Mouse (Mus musculus): ENCODE results near the gene Srbd1. TPM values are rescaled to one million over a fixed set of nuclear protein-coding genes. Genes with fewer than 3 reads are reported as not detected.

The Srbd1 gene
- polyA plus RNA-seq, 1 experiment: 6.1 TPM

GRCm38 (mm10) chr17:86091631-86092030, 53.3 kb downstream of the Srbd1 start:
- no peak overlapping the region for H3ac ChIP-seq (ENCODE audit: control insufficient read depth, insufficient read length)
- no peak overlapping the region for H3K4me2 ChIP-seq (ENCODE audit: low read depth)
- TF ChIP-seq MAX (IDR thresholded peaks at IDR 0.05; ENCODE audit: low read depth) (no peak), TCF3 (IDR thresholded peaks at IDR 0.05; ENCODE audit: insufficient read length, low read depth) (no peak), MYOD1 (IDR thresholded peaks at IDR 0.05; ENCODE audit: control insufficient read depth in 1 of 3, insufficient read length in 2 of 3, low read depth in 2 of 3) (no peak), MYOG (IDR thresholded peaks at IDR 0.05; ENCODE audit: control insufficient read depth in 1 of 3, insufficient read depth in 1 of 3, insufficient read length in 2 of 3, low read depth in 2 of 3) (no peak), USF1 (IDR thresholded peaks at IDR 0.05; ENCODE audit: low read depth) (no peak)
- H3K27me3 ChIP-seq (ENCODE audit: control insufficient read depth, insufficient read depth, insufficient read length): no peaks in the 10 kb centered on the region
- H3K79me2 ChIP-seq (ENCODE audit: control insufficient read depth, insufficient read depth): no peaks in the 10 kb centered on the region
- peaks cover 5% of the 10 kb centered on the region for H3K36me3 ChIP-seq (ENCODE audit: control insufficient read depth, insufficient read depth)
- H3K4me3 ChIP-seq: no peak overlapping the region

GRCm38 (mm10) chr17:86089893-86090588, 54.9 kb downstream of the Srbd1 start:
- TF ChIP-seq USF1 (IDR thresholded peaks at IDR 0.05; ENCODE audit: low read depth): no peak
- TF ChIP-seq MAX (IDR thresholded peaks at IDR 0.05; ENCODE audit: low read depth): no peak
- Histone ChIP-seq H3ac (ENCODE audit: control insufficient read depth, insufficient read length) (no peak overlapping the region), H3K79me2 (ENCODE audit: control insufficient read depth, insufficient read depth) (no peaks in the 10 kb centered on the region)

GRCm38 (mm10) chr17:86087922-86088321, 57.1 kb downstream of the Srbd1 start:
- no peak overlapping the region for H3K4me3 ChIP-seq
- no peak overlapping the region for H3ac ChIP-seq (ENCODE audit: control insufficient read depth, insufficient read length)
- TF ChIP-seq MYOG (IDR thresholded peaks at IDR 0.05; ENCODE audit: control insufficient read depth in 1 of 3, insufficient read depth in 1 of 3, insufficient read length in 2 of 3, low read depth in 2 of 3) (no peak), POLR2AphosphoS2 (IDR thresholded peaks at IDR 0.05; ENCODE audit: insufficient read length, low read depth) (no peak), MYOD1 (IDR thresholded peaks at IDR 0.05; ENCODE audit: control insufficient read depth in 1 of 3, insufficient read length in 2 of 3, low read depth in 2 of 3) (no peak), POLR2A (IDR thresholded peaks at IDR 0.05; ENCODE audit: insufficient read length, low read depth) (no peak), CEBPB (IDR thresholded peaks at IDR 0.05; ENCODE audit: insufficient read depth, poor library complexity, severe bottlenecking) (no peak), USF1 (IDR thresholded peaks at IDR 0.05; ENCODE audit: low read depth) (no peak), E2F4 (IDR thresholded peaks at IDR 0.05; ENCODE audit: insufficient read depth) (no peak), SRF (IDR thresholded peaks at IDR 0.05; ENCODE audit: control insufficient read depth, insufficient read length, low read depth) (no peak), MAX (IDR thresholded peaks at IDR 0.05; ENCODE audit: low read depth) (no peak), REST (IDR thresholded peaks at IDR 0.05; ENCODE audit: insufficient read depth, insufficient read length) (no peak), TCF12 (IDR thresholded peaks at IDR 0.05; ENCODE audit: insufficient read depth, poor library complexity, severe bottlenecking) (no peak), TCF3 (IDR thresholded peaks at IDR 0.05; ENCODE audit: insufficient read length, low read depth) (no peak)
- H3K79me2 ChIP-seq (ENCODE audit: control insufficient read depth, insufficient read depth): no peaks in the 10 kb centered on the region
- no peaks in the 10 kb centered on the region for H3K36me3 ChIP-seq (ENCODE audit: control insufficient read depth, insufficient read depth)
- H3K4me2 ChIP-seq (ENCODE audit: low read depth): no peak overlapping the region
- no peaks in the 10 kb centered on the region for H3K27me3 ChIP-seq (ENCODE audit: control insufficient read depth, insufficient read depth, insufficient read length)

More at GRCm38 (mm10) chr17:86089893-86090588, 54.9 kb downstream of the Srbd1 start:
- Histone ChIP-seq H3K4me3 (no peak overlapping the region), H3K36me3 (ENCODE audit: control insufficient read depth, insufficient read depth) (peaks cover 2% of the 10 kb centered on the region), H3K27me3 (ENCODE audit: control insufficient read depth, insufficient read depth, insufficient read length) (no peaks in the 10 kb centered on the region), H3K4me2 (ENCODE audit: low read depth) (no peak overlapping the region)

- Histone ChIP-seq H3K4me2 (ENCODE audit: low read depth) (no peak overlapping the region), H3K79me2 (ENCODE audit: control insufficient read depth, insufficient read depth) (no peaks in the 10 kb centered on the region)
- TF ChIP-seq USF1 (IDR thresholded peaks at IDR 0.05; ENCODE audit: low read depth) (no peak), TCF12 (IDR thresholded peaks at IDR 0.05; ENCODE audit: insufficient read depth, poor library complexity, severe bottlenecking) (no peak), CEBPB (IDR thresholded peaks at IDR 0.05; ENCODE audit: insufficient read depth, poor library complexity, severe bottlenecking) (no peak), MYOD1 (IDR thresholded peaks at IDR 0.05; ENCODE audit: control insufficient read depth in 1 of 3, insufficient read length in 2 of 3, low read depth in 2 of 3) (no peak), MYOG (IDR thresholded peaks at IDR 0.05; ENCODE audit: control insufficient read depth in 1 of 3, insufficient read depth in 1 of 3, insufficient read length in 2 of 3, low read depth in 2 of 3) (no peak), MAX (IDR thresholded peaks at IDR 0.05; ENCODE audit: low read depth) (no peak), POLR2AphosphoS2 (IDR thresholded peaks at IDR 0.05; ENCODE audit: insufficient read length, low read depth) (no peak), POLR2A (IDR thresholded peaks at IDR 0.05; ENCODE audit: insufficient read length, low read depth) (no peak), E2F4 (IDR thresholded peaks at IDR 0.05; ENCODE audit: insufficient read depth) (no peak), TCF3 (IDR thresholded peaks at IDR 0.05; ENCODE audit: insufficient read length, low read depth) (no peak), REST (IDR thresholded peaks at IDR 0.05; ENCODE audit: insufficient read depth, insufficient read length) (no peak), SRF (IDR thresholded peaks at IDR 0.05; ENCODE audit: control insufficient read depth, insufficient read length, low read depth) (no peak)
These were observed 58.8 kb downstream of the Srbd1 start for GRCm38 (mm10) chr17:86086191-86086590.

GRCm38 (mm10) chr17:86083207-86083606, 61.8 kb downstream of the Srbd1 start:
- Histone ChIP-seq H3K27me3 (ENCODE audit: control insufficient read depth, insufficient read depth, insufficient read length) (no peaks in the 10 kb centered on the region), H3K79me2 (ENCODE audit: control insufficient read depth, insufficient read depth) (no peaks in the 10 kb centered on the region), H3K36me3 (ENCODE audit: control insufficient read depth, insufficient read depth) (peaks cover 8% of the 10 kb centered on the region), H3K4me2 (ENCODE audit: low read depth) (no peak overlapping the region), H3K4me3 (no peak overlapping the region), H3ac (ENCODE audit: control insufficient read depth, insufficient read length) (no peak overlapping the region)
- TF ChIP-seq CEBPB (IDR thresholded peaks at IDR 0.05; ENCODE audit: insufficient read depth, poor library complexity, severe bottlenecking) (no peak), POLR2A (IDR thresholded peaks at IDR 0.05; ENCODE audit: insufficient read length, low read depth) (no peak), MYOG (IDR thresholded peaks at IDR 0.05; ENCODE audit: control insufficient read depth in 1 of 3, insufficient read depth in 1 of 3, insufficient read length in 2 of 3, low read depth in 2 of 3) (no peak), MYOD1 (IDR thresholded peaks at IDR 0.05; ENCODE audit: control insufficient read depth in 1 of 3, insufficient read length in 2 of 3, low read depth in 2 of 3) (no peak), USF1 (IDR thresholded peaks at IDR 0.05; ENCODE audit: low read depth) (no peak), SRF (IDR thresholded peaks at IDR 0.05; ENCODE audit: control insufficient read depth, insufficient read length, low read depth) (no peak), TCF12 (IDR thresholded peaks at IDR 0.05; ENCODE audit: insufficient read depth, poor library complexity, severe bottlenecking) (no peak), POLR2AphosphoS2 (IDR thresholded peaks at IDR 0.05; ENCODE audit: insufficient read length, low read depth) (no peak), E2F4 (IDR thresholded peaks at IDR 0.05; ENCODE audit: insufficient read depth) (no peak), MAX (IDR thresholded peaks at IDR 0.05; ENCODE audit: low read depth) (no peak), REST (IDR thresholded peaks at IDR 0.05; ENCODE audit: insufficient read depth, insufficient read length) (no peak), TCF3 (IDR thresholded peaks at IDR 0.05; ENCODE audit: insufficient read length, low read depth) (no peak)

More at GRCm38 (mm10) chr17:86086191-86086590, 58.8 kb downstream of the Srbd1 start:
- Histone ChIP-seq H3ac (ENCODE audit: control insufficient read depth, insufficient read length) (no peak overlapping the region), H3K27me3 (ENCODE audit: control insufficient read depth, insufficient read depth, insufficient read length) (no peaks in the 10 kb centered on the region), H3K36me3 (ENCODE audit: control insufficient read depth, insufficient read depth) (no peaks in the 10 kb centered on the region), H3K4me3 (no peak overlapping the region)
